Mouse (Mus musculus) midbrain, embryonic 13.5 days (tissue): ENCODE data around the gene Lsm5. TPM values are rescaled to one million over a fixed set of nuclear protein-coding genes. Genes with fewer than 3 reads are reported as not detected.

ENCODE experiments used
- ATAC-seq: fragments of 200-750 bp; cut with Nextera tagmentation; 2 replicates; pipeline ENCODE4 v1.8.0; 2017; ENCODE audit warnings: mild to moderate bottlenecking, moderate TSS enrichment, moderate library complexity
- H3K27ac ChIP-seq: fragments of 300-500 bp; sonication (generic); 2 replicates; pipeline ENCODE4 v1.5.1; 2015; ENCODE audit warnings: inconsistent platforms, mild to moderate bottlenecking, moderate library complexity
- H3K27me3 ChIP-seq: fragments of 300-500 bp; sonication (generic); 2 replicates; pipeline ENCODE4 v1.6.1; 2015; ENCODE audit warnings: mild to moderate bottlenecking, inconsistent platforms
- H3K36me3 ChIP-seq: fragments of 300-500 bp; sonication (generic); 2 replicates; pipeline ENCODE4 v1.6.1; 2015; ENCODE audit warnings: mild to moderate bottlenecking, inconsistent platforms
- H3K4me1 ChIP-seq: fragments of 300-500 bp; sonication (generic); replicated peaks from 2 replicates; pipeline ENCODE4 v1.6.1; 2015; ENCODE audit warnings: inconsistent platforms
- H3K4me2 ChIP-seq: fragments of 300-500 bp; sonication (generic); replicated peaks from 2 replicates; pipeline ENCODE4 v1.6.1; 2015; ENCODE audit warnings: moderate library complexity, mild to moderate bottlenecking, inconsistent platforms
- H3K4me3 ChIP-seq: fragments of 300-500 bp; sonication (generic); replicated peaks from 2 replicates; pipeline ENCODE4 v1.5.1; 2015; ENCODE audit warnings: mild to moderate bottlenecking, inconsistent platforms
- H3K9ac ChIP-seq: fragments of 300-500 bp; sonication (generic); replicated peaks from 2 replicates; pipeline ENCODE4 v1.6.1; 2015; ENCODE audit warnings: mild to moderate bottlenecking, inconsistent platforms
- H3K9me3 ChIP-seq: fragments of 300-500 bp; sonication (generic); 2 replicates; pipeline ENCODE4 v1.6.1; 2016; ENCODE audit warnings: mild to moderate bottlenecking, inconsistent platforms
- WGBS: fragments of 180-500 bp; shearing (Covaris S2); methylation state at CpG from one replicate; pipeline ENCODE4 v1.1.7; 2015; 5-methylcytosine and 5-hydroxymethylcytosine counted together
- polyA plus RNA-seq: library from polyadenylated mRNA; unstranded; fragments of >200 nt; fragmentation: Nextera tagmentation; extraction: Ambion mirVana; gene quantifications from 2 replicates; pipeline ENCODE4 v1.2.1, GENCODE M21; 2015

Gene Lsm5
- polyA plus RNA-seq, 1 experiment from 2014 or later = 108 TPM

DNA sequence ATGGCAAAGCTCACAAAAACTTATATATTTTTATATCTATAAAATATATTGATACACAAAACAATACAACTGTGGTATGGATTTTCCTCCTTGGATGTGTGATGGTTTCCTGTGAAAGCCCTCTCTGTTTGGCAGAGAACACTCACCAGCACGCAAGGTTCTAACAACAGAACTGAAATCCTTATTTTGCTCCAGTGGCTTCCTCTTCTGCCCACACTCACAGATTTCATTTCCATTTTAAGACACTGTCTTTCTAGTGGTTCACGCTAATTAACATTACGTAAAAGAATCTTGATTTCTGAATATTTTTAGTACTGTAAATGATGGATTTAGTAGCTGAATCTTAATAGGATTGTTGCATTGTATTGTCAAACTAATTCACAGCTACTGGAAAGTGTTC is 16.3 kb downstream of the Lsm5 start:
- ATAC-seq = no peak
- 93% methylated on average over 3 of the region's 3 CpGs for WGBS

DNA sequence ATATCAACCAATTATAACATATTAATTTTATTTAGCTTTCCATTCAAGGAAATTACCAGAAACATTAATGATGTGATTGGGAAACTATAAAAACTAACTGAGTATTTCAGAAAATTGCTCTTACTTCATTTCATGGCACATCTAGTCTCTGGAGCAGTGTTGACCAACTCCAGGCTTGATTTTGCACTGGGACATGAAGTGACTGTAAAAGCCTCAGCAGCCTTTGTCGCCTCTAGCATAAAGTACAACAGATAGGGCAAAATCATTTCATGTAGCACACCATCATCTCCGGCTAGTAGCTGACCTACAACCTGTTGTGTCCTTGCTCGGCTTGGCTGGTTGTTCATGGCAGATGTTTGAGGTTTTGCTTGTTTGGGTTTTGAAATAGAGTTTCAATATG is 40.1 kb downstream of the Lsm5 start:
- no peaks in the 10 kb centered on the region for H3K9me3 ChIP-seq
- H3K27me3 ChIP-seq = no peaks in the 10 kb centered on the region
- H3K27ac ChIP-seq = no peak overlapping the region
- H3K9ac ChIP-seq = no peak overlapping the region
- no peak for ATAC-seq
- H3K4me1 ChIP-seq = no peaks in the 10 kb centered on the region
- H3K4me3 ChIP-seq = no peak overlapping the region
- no peaks in the 10 kb centered on the region for H3K36me3 ChIP-seq
- 90% methylated on average over 3 of the region's 3 CpGs for WGBS
- H3K4me2 ChIP-seq = no peak overlapping the region

More for the DNA sequence above, 16.3 kb downstream of the Lsm5 start:
- no peaks in the 10 kb centered on the region for H3K4me1 ChIP-seq
- H3K4me2 ChIP-seq = no peak overlapping the region
- H3K36me3 ChIP-seq = no peaks in the 10 kb centered on the region
- H3K9ac ChIP-seq = no peak overlapping the region
- no peaks in the 10 kb centered on the region for H3K9me3 ChIP-seq
- H3K27ac ChIP-seq = no peak overlapping the region
- no peaks in the 10 kb centered on the region for H3K27me3 ChIP-seq
- H3K4me3 ChIP-seq = no peak overlapping the region

DNA sequence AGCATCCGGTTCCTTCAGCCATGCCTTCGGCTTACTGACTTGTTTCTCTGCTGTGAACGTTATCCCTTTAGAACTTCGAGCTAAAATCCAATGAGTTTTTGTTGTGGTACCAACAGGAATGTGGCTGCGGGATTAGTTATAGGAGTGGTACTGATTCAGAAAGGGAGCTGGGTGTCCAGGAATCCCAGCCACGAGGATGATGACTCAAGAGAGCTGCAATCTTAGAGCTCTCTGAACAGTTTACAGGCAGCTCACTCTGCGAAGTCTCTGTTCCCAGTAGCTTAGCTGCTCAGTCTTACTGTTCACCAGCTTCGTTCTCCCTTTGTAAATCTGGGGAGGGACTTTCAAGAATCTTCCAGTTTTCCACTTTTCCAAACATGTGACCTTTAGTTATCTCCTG is 49.1 kb downstream of the Lsm5 start:
- peaks cover 27% of the 10 kb centered on the region for H3K27me3 ChIP-seq
- no peak overlapping the region for H3K27ac ChIP-seq
- no peak overlapping the region for H3K4me3 ChIP-seq
- no peaks in the 10 kb centered on the region for H3K9me3 ChIP-seq
- H3K4me2 ChIP-seq = no peak overlapping the region
- H3K36me3 ChIP-seq = no peaks in the 10 kb centered on the region
- no peak overlapping the region for H3K9ac ChIP-seq
- 75% methylated on average over 8 of the region's 8 CpGs for WGBS
- ATAC-seq = no peak
- H3K4me1 ChIP-seq = peaks cover 8% of the 10 kb centered on the region

DNA sequence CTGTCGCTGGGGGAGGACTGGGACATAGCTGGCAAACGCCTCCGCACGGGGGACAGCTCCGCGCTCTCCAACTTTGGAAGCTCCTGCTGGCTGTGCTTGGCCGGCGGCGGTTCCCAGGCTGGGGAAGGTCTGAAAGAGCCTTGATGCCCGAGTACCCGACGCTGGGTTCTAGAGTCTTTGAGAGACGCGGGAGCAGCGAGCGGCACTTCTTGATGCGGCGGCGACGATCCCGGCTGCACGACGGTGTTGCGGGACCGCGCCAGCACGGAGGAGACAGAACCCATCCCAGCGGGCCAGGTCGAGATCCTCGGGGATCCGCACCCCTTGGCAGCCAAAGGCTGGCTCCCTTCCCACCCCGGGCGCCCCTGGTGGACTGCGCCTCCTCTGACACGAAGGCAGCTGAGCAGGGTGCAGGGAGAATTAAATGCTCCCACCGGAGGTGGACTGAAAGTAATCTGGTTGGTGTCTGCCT is 52.4 kb downstream of the Lsm5 start:
- Histone ChIP-seq H3K27me3 (peaks cover 27% of the 10 kb centered on the region), H3K4me1 (peaks cover 8% of the 10 kb centered on the region), H3K4me3 (peak overlapping the region; percentile 46), H3K36me3 (no peaks in the 10 kb centered on the region), H3K9me3 (no peaks in the 10 kb centered on the region), H3K9ac (peak overlapping the region; percentile 63), H3K4me2 (peak overlapping the region; percentile 87), H3K27ac (no peak overlapping the region)
- WGBS = under 1% methylated on average over 36 of the region's 36 CpGs
- peak; percentile 62 for ATAC-seq

Other genes starting within 250 kb of the Lsm5 start
- 7.1 and 9.1 TPM in 2 replicates for gene Pde1c, start 135.6 kb downstream of the Lsm5 start, polyA plus RNA-seq
- gene Avl9, start 10.2 kb upstream of the Lsm5 start, polyA plus RNA-seq = 33.6 and 34.4 TPM in 2 replicates
- 33.7 and 37.0 TPM in 2 replicates for gene Kbtbd2, start 93.1 kb upstream of the Lsm5 start, polyA plus RNA-seq
- 23.3 and 29.2 TPM in 2 replicates for gene Fkbp9, start 127.3 kb upstream of the Lsm5 start, polyA plus RNA-seq
- 137 and 148 TPM in 2 replicates for gene Nt5c3, start 219.2 kb upstream of the Lsm5 start, polyA plus RNA-seq
- gene Vmn1r4, start 219.3 kb upstream of the Lsm5 start, polyA plus RNA-seq = 0.62 and 0.72 TPM in 2 replicates